Mouse (Mus musculus): ENCODE measurements around the gene Dab1.

The Dab1 gene

GRCm38 (mm10) chr4:104572440-104572839 is 953.3 kb downstream of the Dab1 start:
- CTCF ChIA-PET = no interaction called here
- POLR2A ChIA-PET = no interaction called here

GRCm38 (mm10) chr4:104573419-104573818 is 954.3 kb downstream of the Dab1 start:
- POLR2A ChIA-PET = interaction anchor here in 1 of 4 experiments (0.8 kb wide), 1 partner anchor 131 kb away, joined by 3 read pairs; no protein-coding TSS in a partner anchor

GRCm38 (mm10) chr4:104578370-104578769 is 959.2 kb downstream of the Dab1 start:
- POLR2A ChIA-PET = no interaction called here

More at GRCm38 (mm10) chr4:104573419-104573818, 954.3 kb downstream of the Dab1 start:
- CTCF ChIA-PET = no interaction called here

GRCm38 (mm10) chr4:104579946-104580544 is 960.9 kb downstream of the Dab1 start:
- ChIA-PET CTCF (no interaction called here), POLR2A (no interaction called here)

More at GRCm38 (mm10) chr4:104578370-104578769, 959.2 kb downstream of the Dab1 start:
- CTCF ChIA-PET = interaction anchor here in 1 of 4 experiments (0.6 kb wide), 1 partner anchor 466 kb away, joined by 3 read pairs; no protein-coding TSS in a partner anchor

- POLR2A ChIA-PET = interaction anchor here in 1 of 4 experiments (0.6 kb wide), 1 partner anchor 1731 kb away, joined by 7 read pairs; no protein-coding TSS in a partner anchor
- CTCF ChIA-PET = no interaction called here
These were observed 963.6 kb downstream of the Dab1 start for GRCm38 (mm10) chr4:104582726-104583125.

- ChIA-PET POLR2A (interaction anchor here in 1 of 4 experiments (0.7 kb wide), 1 partner anchor 19 kb away, joined by 3 read pairs; no protein-coding TSS in a partner anchor), CTCF (interaction anchor here in 1 of 4 experiments (0.7 kb wide), 1 partner anchor 1508 kb away, joined by 4 read pairs; no protein-coding TSS in a partner anchor)
These were observed 968.7 kb downstream of the Dab1 start for GRCm38 (mm10) chr4:104587826-104588225.

GRCm38 (mm10) chr4:104596936-104597335 is 977.8 kb downstream of the Dab1 start:
- ChIA-PET POLR2A (no interaction called here), CTCF (no interaction called here)

GRCm38 (mm10) chr4:104597490-104598465 is 978.6 kb downstream of the Dab1 start:
- CTCF ChIA-PET = interaction anchor here in 1 of 4 experiments (0.6 kb wide), 1 partner anchor 96 kb away, joined by 10 read pairs; no protein-coding TSS in a partner anchor
- POLR2A ChIA-PET = no interaction called here

GRCm38 (mm10) chr4:104602804-104603203 is 983.6 kb downstream of the Dab1 start:
- POLR2A ChIA-PET = no interaction called here

GRCm38 (mm10) chr4:104604298-104604697 is 985.1 kb downstream of the Dab1 start:
- POLR2A ChIA-PET = no interaction called here

More at GRCm38 (mm10) chr4:104602804-104603203, 983.6 kb downstream of the Dab1 start:
- CTCF ChIA-PET = no interaction called here

GRCm38 (mm10) chr4:104606881-104607280 is 987.7 kb downstream of the Dab1 start:
- CTCF ChIA-PET = no interaction called here
- POLR2A ChIA-PET = no interaction called here

More at GRCm38 (mm10) chr4:104604298-104604697, 985.1 kb downstream of the Dab1 start:
- CTCF ChIA-PET = no interaction called here

GRCm38 (mm10) chr4:104607636-104608035 is 988.5 kb downstream of the Dab1 start:
- ChIA-PET POLR2A (no interaction called here), CTCF (no interaction called here)

- CTCF ChIA-PET = no interaction called here
- POLR2A ChIA-PET = no interaction called here
These were observed 1000.3 kb downstream of the Dab1 start for GRCm38 (mm10) chr4:104619452-104619851.

GRCm38 (mm10) chr4:104625316-104625715 is 1006.2 kb downstream of the Dab1 start:
- ChIA-PET POLR2A (no interaction called here), CTCF (no interaction called here)

- ChIA-PET CTCF (interaction anchor here in 1 of 4 experiments (0.5 kb wide), 1 partner anchor 1007 kb away, joined by 5 read pairs; no protein-coding TSS in a partner anchor), POLR2A (no interaction called here)
These were observed 1009.5 kb downstream of the Dab1 start for GRCm38 (mm10) chr4:104628708-104629107.

- ChIA-PET CTCF (no interaction called here), POLR2A (interaction anchor here in 1 of 4 experiments (0.8 kb wide), 1 partner anchor 179 kb away, joined by 3 read pairs; no protein-coding TSS in a partner anchor)
These were observed 1017.9 kb downstream of the Dab1 start for GRCm38 (mm10) chr4:104637016-104637415.

GRCm38 (mm10) chr4:104640617-104641016 is 1021.5 kb downstream of the Dab1 start:
- ChIA-PET POLR2A (no interaction called here), CTCF (no interaction called here)

GRCm38 (mm10) chr4:104642761-104643469 is 1023.8 kb downstream of the Dab1 start:
- ChIA-PET POLR2A (interaction anchor here in 1 of 4 experiments (1.0 kb wide), 1 partner anchor 9 kb away, joined by 3 read pairs; no protein-coding TSS in a partner anchor), CTCF (interaction anchor here in 2 of 4 experiments (1.0 to 1.2 kb wide), 2 partner anchors 22 kb away, joined by 3 read pairs; no protein-coding TSS in a partner anchor)
